Comparison of ENCODE assay signal across 26 mouse cellular contexts in the genomic region with DNA sequence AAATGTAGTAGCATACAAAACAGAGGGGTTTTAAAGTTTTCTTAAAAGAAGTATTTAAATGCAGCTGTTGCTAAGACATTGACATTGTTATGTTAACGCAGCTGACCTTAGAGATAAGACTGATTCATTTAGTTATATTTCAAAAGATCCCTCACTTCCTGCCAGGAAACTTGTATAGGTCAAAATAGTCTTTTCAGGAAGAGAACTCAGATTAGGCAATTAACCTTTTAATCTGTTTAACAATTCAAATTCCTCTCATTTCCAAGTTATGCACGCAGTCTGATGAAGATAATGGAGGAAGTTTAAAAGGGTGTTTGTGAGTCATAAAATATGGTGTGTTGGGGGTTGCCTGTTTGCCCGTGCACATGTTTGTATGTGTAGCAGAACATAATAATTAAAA.
DNase-seq lines count a peak whose midpoint lies in the region; ATAC-seq lines count a peak whose summit lies in the region.
"Had no signal": no experiment of that assay in that cellular context is flagged by ENCODE, and none has a peak within 500 bp of the region (broad histone marks: within the 10 kb centered on the region; RNA-seq: fewer than 3 reads in every experiment).

No protein-coding gene starts in this region.

- H3K4me2 ChIP-seq in lung, embryonic 15.5 days, result no peak overlapping the region
- H3K4me2 ChIP-seq: embryonic facial prominence, embryonic 13.5 days; forebrain, embryonic 12.5 days; forebrain, embryonic 15.5 days; heart, embryonic 13.5 days; hindbrain, embryonic 14.5 days had no signal

- H3K4me1 ChIP-seq in lung, embryonic 15.5 days, result 0 out of 2 replicates have a peak, but pooled peaks cover 3% of the 10 kb centered on the region
- H3K4me1 ChIP-seq: embryonic facial prominence, embryonic 10.5 days; embryonic facial prominence, embryonic 13.5 days; forebrain, embryonic 12.5 days; forebrain, embryonic 15.5 days; heart, embryonic 10.5 days; heart, embryonic 13.5 days had no signal

- H3K27ac ChIP-seq in lung, embryonic 15.5 days, result no peak overlapping the region
- H3K27ac ChIP-seq: embryonic facial prominence, embryonic 10.5 days; embryonic facial prominence, embryonic 13.5 days; forebrain, embryonic 12.5 days; forebrain, embryonic 15.5 days; heart, adult 2 months; heart, embryonic 10.5 days; heart, embryonic 13.5 days; hindbrain, embryonic 14.5 days; hindbrain, postnatal 0 days had no signal

- no peak overlapping the region for H3K9ac ChIP-seq in lung, embryonic 15.5 days
- H3K9ac ChIP-seq: embryonic facial prominence, embryonic 13.5 days; forebrain, embryonic 12.5 days; forebrain, embryonic 15.5 days; heart, embryonic 13.5 days; hindbrain, embryonic 14.5 days had no signal

- no peak overlapping the region for H3K4me3 ChIP-seq in lung, embryonic 15.5 days
- H3K4me3 ChIP-seq: embryonic facial prominence, embryonic 10.5 days; embryonic facial prominence, embryonic 13.5 days; erythroblast, embryonic 14.5 days; forebrain, embryonic 12.5 days; forebrain, embryonic 15.5 days; heart, adult 2 months; heart, embryonic 10.5 days; heart, embryonic 13.5 days had no signal

- DNase-seq in kidney, postnatal 10 days, result peak; percentile 12
- no peak for DNase-seq in kidney, postnatal 36 days
- no peak for DNase-seq in lung, postnatal 25 days (ENCODE audit: low spot score)
- DNase-seq in 416B (ENCODE audit: low read depth), result peak; percentile 93
- no peak for DNase-seq in adrenal gland, adult 2 months
- DNase-seq: adrenal gland, adult 8-10 months; adrenal gland, postnatal 25 days; cerebellum, adult 18-20 months; cerebellum, adult 9-10 months; cerebellum, postnatal 14 days; gastrocnemius, postnatal 25 days; heart, adult 2 months; heart, postnatal 14 days; heart, postnatal 4 days had no signal

- 33% methylated on average over 3 of the region's 3 CpGs for WGBS in lung, embryonic 15.5 days

- no peaks in the 10 kb centered on the region for H3K9me3 ChIP-seq in lung, embryonic 15.5 days
- H3K9me3 ChIP-seq: embryonic facial prominence, embryonic 10.5 days; embryonic facial prominence, embryonic 13.5 days; forebrain, embryonic 12.5 days; forebrain, embryonic 15.5 days; heart, embryonic 10.5 days; heart, embryonic 13.5 days had no signal

- ATAC-seq in lung, embryonic 15.5 days (ENCODE audit: borderline replicate concordance, extremely low read depth, low FRiP score, low TSS enrichment), result peak; percentile 79
- ATAC-seq in granulocyte monocyte progenitor cell, adult 5-6 weeks (replicated peaks; ENCODE audit: poor library complexity, severe bottlenecking), result peak; percentile 88
- ATAC-seq: CD4-positive, CD25-positive, alpha-beta regulatory T cell, adult 4 months; forebrain, embryonic 15.5 days; hindbrain, postnatal 0 days had no signal

- no peaks in the 10 kb centered on the region for H3K27me3 ChIP-seq in lung, embryonic 15.5 days
- H3K27me3 ChIP-seq: embryonic facial prominence, embryonic 13.5 days; forebrain, embryonic 12.5 days; forebrain, embryonic 15.5 days; heart, embryonic 13.5 days had no signal

- H3K36me3 ChIP-seq in lung, embryonic 15.5 days, result no peaks in the 10 kb centered on the region
- H3K36me3 ChIP-seq: embryonic facial prominence, embryonic 10.5 days; embryonic facial prominence, embryonic 13.5 days; forebrain, embryonic 12.5 days; forebrain, embryonic 15.5 days; heart, embryonic 10.5 days; heart, embryonic 13.5 days had no signal

Comparison
In these comparisons a context has a peak if more than half of its experiments do, and no peak if none do; other contexts are left out.
1. DNase-seq: peak in kidney, postnatal 10 days (single experiment) and 416B (single experiment); none in kidney, postnatal 36 days (0 of 2), lung, postnatal 25 days (single experiment) and adrenal gland, adult 2 months (single experiment).